Mouse (Mus musculus): ENCODE data around the gene Fam151a. TPM values are rescaled to one million over a fixed set of nuclear protein-coding genes. Genes with fewer than 3 reads are reported as not detected.
"Not testable (repeated sequence)": the region's sequence is repeated elsewhere in the genome, so short reads cannot be mapped to it uniquely, and the experiment has no call there.

Fam151a gene
- polyA plus RNA-seq, 1 experiment from 2014 or later = not detected

GRCm38 (mm10) chr4:106707957-106708356, 25.7 kb upstream of the Fam151a start:
- peak; percentile 46; the same call in 1 of the 2 replicates for ATAC-seq (replicated peaks; ENCODE audit: insufficient number of reproducible peaks, low FRiP score, low TSS enrichment)
- WGBS (ENCODE audit: insufficient replicate concordance) = 28% methylated on average over 5 of the region's 5 CpGs
- 0 out of 2 replicates have a peak overlapping the region, but pooled peaks have one; percentile 8 for H3K4me3 ChIP-seq (ENCODE audit: low read depth, low read length)

GRCm38 (mm10) chr4:106708408-106708807, 25.3 kb upstream of the Fam151a start:
- H3K36me3 ChIP-seq (ENCODE audit: control insufficient read depth, insufficient read depth, low read length) = no peaks in the 10 kb centered on the region
- 0 out of 2 replicates have a peak overlapping the region, but pooled peaks have one; percentile 8 for H3K4me3 ChIP-seq (ENCODE audit: low read depth, low read length)
- no peaks in the 10 kb centered on the region for H3K27me3 ChIP-seq (ENCODE audit: control insufficient read depth, insufficient read depth, low read length)
- peak overlapping the region; percentile 43 for H3K4me2 ChIP-seq
- peaks cover 6% of the 10 kb centered on the region; the same call in 1 of the 2 replicates for H3K4me1 ChIP-seq (ENCODE audit: control insufficient read depth, insufficient read depth, low read length)
- ATAC-seq (replicated peaks; ENCODE audit: insufficient number of reproducible peaks, low FRiP score, low TSS enrichment) = 0 out of 2 replicates have a peak, but pooled peaks have one; percentile 25
- H3K9ac ChIP-seq (ENCODE audit: low read depth, low read length) = peak overlapping the region; percentile 56; the same call in 1 of the 2 replicates
- no peaks in the 10 kb centered on the region for H3K9me3 ChIP-seq (replicated peaks; ENCODE audit: control insufficient read depth, low read length)
- H3K27ac ChIP-seq (ENCODE audit: low read depth, low read length) = no peak overlapping the region
- 0% methylated on average over 7 of the region's 8 CpGs for WGBS (ENCODE audit: insufficient replicate concordance)

More at GRCm38 (mm10) chr4:106707957-106708356, 25.7 kb upstream of the Fam151a start:
- peak overlapping the region; percentile 56; the same call in 1 of the 2 replicates for H3K9ac ChIP-seq (ENCODE audit: low read depth, low read length)
- H3K27ac ChIP-seq (ENCODE audit: low read depth, low read length) = no peak overlapping the region
- H3K4me1 ChIP-seq (ENCODE audit: control insufficient read depth, insufficient read depth, low read length) = peaks cover 6% of the 10 kb centered on the region; the same call in 1 of the 2 replicates
- H3K9me3 ChIP-seq (replicated peaks; ENCODE audit: control insufficient read depth, low read length) = no peaks in the 10 kb centered on the region
- peaks cover 2% of the 10 kb centered on the region for H3K27me3 ChIP-seq (ENCODE audit: control insufficient read depth, insufficient read depth, low read length)
- H3K36me3 ChIP-seq (ENCODE audit: control insufficient read depth, insufficient read depth, low read length) = no peaks in the 10 kb centered on the region
- H3K4me2 ChIP-seq = peak overlapping the region; percentile 43

GRCm38 (mm10) chr4:106713622-106714021, 20.1 kb upstream of the Fam151a start:
- Histone ChIP-seq H3K27ac (ENCODE audit: low read depth, low read length) (no peak overlapping the region), H3K4me3 (ENCODE audit: low read depth, low read length) (no peak overlapping the region), H3K4me2 (no peak overlapping the region), H3K36me3 (ENCODE audit: control insufficient read depth, insufficient read depth, low read length) (no peaks in the 10 kb centered on the region), H3K27me3 (ENCODE audit: control insufficient read depth, insufficient read depth, low read length) (no peaks in the 10 kb centered on the region), H3K4me1 (ENCODE audit: control insufficient read depth, insufficient read depth, low read length) (no peaks in the 10 kb centered on the region), H3K9me3 (replicated peaks; ENCODE audit: control insufficient read depth, low read length) (no peaks in the 10 kb centered on the region), H3K9ac (ENCODE audit: low read depth, low read length) (no peak overlapping the region)
- no peak; the same call in 1 of the 2 replicates for ATAC-seq (replicated peaks; ENCODE audit: insufficient number of reproducible peaks, low FRiP score, low TSS enrichment)
- WGBS (ENCODE audit: insufficient replicate concordance) = 82% methylated on average over 6 of the region's 6 CpGs

- Histone ChIP-seq H3K4me1 (ENCODE audit: control insufficient read depth, insufficient read depth, low read length) (no peaks in the 10 kb centered on the region), H3K9ac (ENCODE audit: low read depth, low read length) (no peak overlapping the region), H3K9me3 (replicated peaks; ENCODE audit: control insufficient read depth, low read length) (no peaks in the 10 kb centered on the region), H3K27me3 (ENCODE audit: control insufficient read depth, insufficient read depth, low read length) (no peaks in the 10 kb centered on the region), H3K36me3 (ENCODE audit: control insufficient read depth, insufficient read depth, low read length) (no peaks in the 10 kb centered on the region), H3K27ac (ENCODE audit: low read depth, low read length) (no peak overlapping the region), H3K4me3 (ENCODE audit: low read depth, low read length) (no peak overlapping the region), H3K4me2 (no peak overlapping the region)
- WGBS (ENCODE audit: insufficient replicate concordance) = 83% methylated on average over 4 of the region's 4 CpGs
- no peak for ATAC-seq (replicated peaks; ENCODE audit: insufficient number of reproducible peaks, low FRiP score, low TSS enrichment)
Observed at GRCm38 (mm10) chr4:106720631-106721030, 13.1 kb upstream of the Fam151a start.

GRCm38 (mm10) chr4:106730814-106731213, 2.9 kb upstream of the Fam151a start, which contains the start of gene Mroh7:
Mroh7 (minus strand) TSS chr4:106730925.
- H3K4me2 ChIP-seq = no peak within 1 kb of the TSS
- 79% methylated on average over 7 of the region's 7 CpGs for WGBS (ENCODE audit: insufficient replicate concordance)

GRCm38 (mm10) chr4:106736884-106737283, 3.2 kb downstream of the Fam151a start:
- WGBS (ENCODE audit: insufficient replicate concordance) = 74% methylated on average over 1 of the region's 1 CpGs
- not testable (repeated sequence) for ATAC-seq (replicated peaks; ENCODE audit: insufficient number of reproducible peaks, low FRiP score, low TSS enrichment); H3K4me3 ChIP-seq (ENCODE audit: low read depth, low read length); H3K4me1 ChIP-seq (ENCODE audit: control insufficient read depth, insufficient read depth, low read length); H3K36me3 ChIP-seq (ENCODE audit: control insufficient read depth, insufficient read depth, low read length); H3K4me2 ChIP-seq; H3K9ac ChIP-seq (ENCODE audit: low read depth, low read length); H3K27ac ChIP-seq (ENCODE audit: low read depth, low read length); H3K9me3 ChIP-seq (replicated peaks; ENCODE audit: control insufficient read depth, low read length); H3K27me3 ChIP-seq (ENCODE audit: control insufficient read depth, insufficient read depth, low read length)

More at GRCm38 (mm10) chr4:106730814-106731213, 2.9 kb upstream of the Fam151a start, which contains the start of gene Mroh7:
- H3K9me3 ChIP-seq (replicated peaks; ENCODE audit: control insufficient read depth, low read length) = no peaks in the 10 kb centered on the region
- H3K9ac ChIP-seq (ENCODE audit: low read depth, low read length) = no peak within 1 kb of the TSS
- H3K36me3 ChIP-seq (ENCODE audit: control insufficient read depth, insufficient read depth, low read length) = no peaks in the 10 kb centered on the region
- no peak for ATAC-seq (replicated peaks; ENCODE audit: insufficient number of reproducible peaks, low FRiP score, low TSS enrichment)
- H3K27ac ChIP-seq (ENCODE audit: low read depth, low read length) = no peak within 1 kb of the TSS
- H3K4me3 ChIP-seq (ENCODE audit: low read depth, low read length) = no peak within 1 kb of the TSS
- H3K27me3 ChIP-seq (ENCODE audit: control insufficient read depth, insufficient read depth, low read length) = no peaks in the 10 kb centered on the region; the same call in 1 of the 2 replicates
- H3K4me1 ChIP-seq (ENCODE audit: control insufficient read depth, insufficient read depth, low read length) = no peaks in the 10 kb centered on the region

- no peaks in the 10 kb centered on the region for H3K36me3 ChIP-seq (ENCODE audit: control insufficient read depth, insufficient read depth, low read length)
- H3K4me3 ChIP-seq (ENCODE audit: low read depth, low read length) = no peak overlapping the region
- no peaks in the 10 kb centered on the region for H3K4me1 ChIP-seq (ENCODE audit: control insufficient read depth, insufficient read depth, low read length)
- no peaks in the 10 kb centered on the region for H3K27me3 ChIP-seq (ENCODE audit: control insufficient read depth, insufficient read depth, low read length)
- no peak overlapping the region for H3K4me2 ChIP-seq
- no peak overlapping the region for H3K9ac ChIP-seq (ENCODE audit: low read depth, low read length)
- H3K27ac ChIP-seq (ENCODE audit: low read depth, low read length) = no peak overlapping the region
- WGBS (ENCODE audit: insufficient replicate concordance) = 71% methylated on average over 3 of the region's 3 CpGs
- H3K9me3 ChIP-seq (replicated peaks; ENCODE audit: control insufficient read depth, low read length) = no peaks in the 10 kb centered on the region
- ATAC-seq (replicated peaks; ENCODE audit: insufficient number of reproducible peaks, low FRiP score, low TSS enrichment) = no peak
Observed at GRCm38 (mm10) chr4:106737904-106738303, 4.2 kb downstream of the Fam151a start.

- H3K36me3 ChIP-seq (ENCODE audit: control insufficient read depth, insufficient read depth, low read length) = no peaks in the 10 kb centered on the region
- H3K27me3 ChIP-seq (ENCODE audit: control insufficient read depth, insufficient read depth, low read length) = no peaks in the 10 kb centered on the region
- no peaks in the 10 kb centered on the region for H3K9me3 ChIP-seq (replicated peaks; ENCODE audit: control insufficient read depth, low read length)
- no peak overlapping the region for H3K4me2 ChIP-seq
- peaks cover 7% of the 10 kb centered on the region; the same call in 1 of the 2 replicates for H3K4me1 ChIP-seq (ENCODE audit: control insufficient read depth, insufficient read depth, low read length)
- WGBS (ENCODE audit: insufficient replicate concordance) = 72% methylated on average over 7 of the region's 7 CpGs
- no peak overlapping the region for H3K4me3 ChIP-seq (ENCODE audit: low read depth, low read length)
- H3K27ac ChIP-seq (ENCODE audit: low read depth, low read length) = no peak overlapping the region
- H3K9ac ChIP-seq (ENCODE audit: low read depth, low read length) = no peak overlapping the region
- no peak for ATAC-seq (replicated peaks; ENCODE audit: insufficient number of reproducible peaks, low FRiP score, low TSS enrichment)
Observed at GRCm38 (mm10) chr4:106745862-106746261, 12.2 kb downstream of the Fam151a start.
